Mouse (Mus musculus) ES-Bruce4 (cell line): ENCODE results near the gene A930009A15Rik. TPM values are rescaled to one million over a fixed set of nuclear protein-coding genes. Genes with fewer than 3 reads are reported as not detected.

Source experiments
- H3K27ac ChIP-seq: 2 replicates; pipeline ENCODE4 v1.5.1; 2012; ENCODE audit warnings: low read length, inconsistent platforms; ENCODE audit not compliant: insufficient read depth
- H3K27me3 ChIP-seq: 2 replicates; pipeline ENCODE4 v1.6.1; 2012; ENCODE audit warnings: mild to moderate bottlenecking, low read length, inconsistent platforms; ENCODE audit not compliant: control insufficient read depth, poor library complexity, insufficient read depth, severe bottlenecking
- H3K36me3 ChIP-seq: 2 replicates; pipeline ENCODE4 v1.6.1; 2012; ENCODE audit warnings: inconsistent platforms, mild to moderate bottlenecking, low read length, moderate library complexity; ENCODE audit not compliant: control insufficient read depth, poor library complexity, insufficient read depth, severe bottlenecking
- H3K4me1 ChIP-seq: one replicate; pipeline ENCODE4 v1.8.1; 2011; ENCODE audit warnings: low read length; ENCODE audit not compliant: control insufficient read depth, insufficient read depth
- H3K4me3 ChIP-seq: 2 replicates; pipeline ENCODE4 v1.5.1; 2011; ENCODE audit warnings: low read depth, mild to moderate bottlenecking, low read length
- H3K9ac ChIP-seq: 2 replicates; pipeline ENCODE4 v1.6.1; 2012; ENCODE audit warnings: low read depth, mild to moderate bottlenecking, inconsistent platforms; ENCODE audit not compliant: poor library complexity, severe bottlenecking
- H3K9me3 ChIP-seq: replicated peaks from 2 replicates; pipeline ENCODE4 v1.6.1; 2012; ENCODE audit warnings: mild to moderate bottlenecking, low read length, inconsistent platforms; ENCODE audit not compliant: control insufficient read depth, poor library complexity, insufficient read depth, severe bottlenecking
- CTCF ChIP-seq: IDR thresholded peaks from one replicate; pipeline ENCODE4 v1.8.1; 2011; ENCODE audit warnings: low read depth, low read length
- EP300 ChIP-seq: IDR thresholded peaks from 2 replicates; pipeline ENCODE4 v1.6.1; 2011; ENCODE audit warnings: low read depth, low read length; ENCODE audit not compliant: insufficient read depth
- POLR2A ChIP-seq: IDR thresholded peaks from one replicate; pipeline ENCODE4 v1.8.1; 2011; ENCODE audit warnings: low read length; ENCODE audit not compliant: insufficient read depth
- polyA plus RNA-seq: library from polyadenylated mRNA; stranded (reverse); fragments of >200 nt; gene quantifications from 2 replicates; pipeline ENCODE4 v1.2.4, GENCODE M21; 2011; ENCODE audit warnings: low read depth; ENCODE audit not compliant: missing spikeins, insufficient read depth, insufficient read length

Gene A930009A15Rik
- polyA plus RNA-seq, 1 experiment = not detected

GRCm38 (mm10) chr10:115542917-115543316 lies 26.9 kb upstream of the A930009A15Rik start:
- Histone ChIP-seq H3K36me3 (no peaks in the 10 kb centered on the region), H3K27ac (no peak overlapping the region), H3K4me3 (no peak overlapping the region), H3K27me3 (no peaks in the 10 kb centered on the region), H3K9ac (no peak overlapping the region), H3K9me3 (no peaks in the 10 kb centered on the region), H3K4me1 (no peaks in the 10 kb centered on the region)
- TF ChIP-seq CTCF (no peak), POLR2A (no peak), EP300 (no peak)

GRCm38 (mm10) chr10:115550253-115550652 lies 19.5 kb upstream of the A930009A15Rik start:
- Histone ChIP-seq H3K36me3 (no peaks in the 10 kb centered on the region), H3K4me1 (no peaks in the 10 kb centered on the region)
- TF ChIP-seq POLR2A (no peak), CTCF (no peak), EP300 (no peak)

GRCm38 (mm10) chr10:115551069-115551468 lies 18.7 kb upstream of the A930009A15Rik start:
- no peaks in the 10 kb centered on the region for H3K27me3 ChIP-seq
- H3K27ac ChIP-seq = no peak overlapping the region
- H3K4me1 ChIP-seq = no peaks in the 10 kb centered on the region
- H3K9me3 ChIP-seq = no peaks in the 10 kb centered on the region
- H3K36me3 ChIP-seq = no peaks in the 10 kb centered on the region
- H3K9ac ChIP-seq = no peak overlapping the region
- no peak for TF ChIP-seq CTCF
- no peak for TF ChIP-seq POLR2A
- TF ChIP-seq EP300 = no peak
- H3K4me3 ChIP-seq = no peak overlapping the region

More at GRCm38 (mm10) chr10:115550253-115550652, 19.5 kb upstream of the A930009A15Rik start:
- Histone ChIP-seq H3K9ac (no peak overlapping the region), H3K4me3 (no peak overlapping the region), H3K9me3 (no peaks in the 10 kb centered on the region), H3K27ac (no peak overlapping the region), H3K27me3 (no peaks in the 10 kb centered on the region)

- H3K27me3 ChIP-seq = no peaks in the 10 kb centered on the region
- TF ChIP-seq POLR2A = no peak
- TF ChIP-seq EP300 = no peak
- no peak for TF ChIP-seq CTCF
- H3K4me1 ChIP-seq = no peaks in the 10 kb centered on the region
- no peaks in the 10 kb centered on the region for H3K9me3 ChIP-seq
- H3K9ac ChIP-seq = no peak overlapping the region
- no peaks in the 10 kb centered on the region for H3K36me3 ChIP-seq
- no peak overlapping the region for H3K4me3 ChIP-seq
- no peak overlapping the region for H3K27ac ChIP-seq
Observed at GRCm38 (mm10) chr10:115553352-115554113, 16.3 kb upstream of the A930009A15Rik start.

- Histone ChIP-seq H3K4me1 (no peaks in the 10 kb centered on the region), H3K27ac (no peak overlapping the region), H3K36me3 (no peaks in the 10 kb centered on the region), H3K4me3 (no peak overlapping the region), H3K9me3 (no peaks in the 10 kb centered on the region), H3K9ac (no peak overlapping the region), H3K27me3 (no peaks in the 10 kb centered on the region)
- TF ChIP-seq EP300 (no peak), POLR2A (no peak), CTCF (no peak)
Observed at GRCm38 (mm10) chr10:115555191-115555765, 14.5 kb upstream of the A930009A15Rik start.

- Histone ChIP-seq H3K27ac (no peak overlapping the region), H3K9ac (no peak overlapping the region), H3K9me3 (no peaks in the 10 kb centered on the region), H3K27me3 (peaks cover 1% of the 10 kb centered on the region; the same call in 1 of the 2 replicates), H3K4me1 (no peaks in the 10 kb centered on the region), H3K36me3 (no peaks in the 10 kb centered on the region), H3K4me3 (no peak overlapping the region)
- TF ChIP-seq EP300 (0 out of 2 replicates have a peak, but pooled peaks have one; percentile 35), POLR2A (no peak)
Observed at GRCm38 (mm10) chr10:115556738-115557242, 13.0 kb upstream of the A930009A15Rik start.
